Mouse (Mus musculus) colon, adult 2 months (tissue): Measurements from ENCODE around the gene Klk12. TPM values are rescaled to one million over a fixed set of nuclear protein-coding genes. Genes with fewer than 3 reads are reported as not detected.

Source experiments
- polyA plus RNA-seq: library from polyadenylated mRNA; depleted of rRNA; stranded (reverse); fragments of >200 nt; gene quantifications from 2 replicates; pipeline ENCODE4 v1.2.3, GENCODE M21; 2012; rRNA removed

Gene Klk12
- polyA plus RNA-seq, result not detected in 2 replicates

GRCm38 (mm10) chr7:43768597-43768996 is at the start of gene Klk12:
TSS of gene Klk12 (plus strand) at chr7:43768897.

GRCm38 (mm10) chr7:43774364-43774763 is 5.7 kb downstream of the Klk12 start, which contains the start of gene Klk11:
TSS of gene Klk11 (plus strand) at chr7:43774604.

GRCm38 (mm10) chr7:43780746-43781145 is 12.0 kb downstream of the Klk12 start, which contains the start of gene Klk10:
TSS of gene Klk10 (plus strand) at chr7:43781035.

GRCm38 (mm10) chr7:43791591-43791990 is 22.9 kb downstream of the Klk12 start, which contains the start of gene Klk9:
TSS of gene Klk9 (plus strand) at chr7:43791891.

GRCm38 (mm10) chr7:43797333-43797769 is 28.7 kb downstream of the Klk12 start, which contains the start of gene Klk8:
TSS of gene Klk8 (plus strand) at chr7:43797577.

GRCm38 (mm10) chr7:43810994-43811393 is 42.3 kb downstream of the Klk12 start, which contains the start of gene Klk7:
TSS of gene Klk7 (plus strand) at chr7:43811294.

Other genes with a start within 250 kb of the Klk12 start
- gene Cd33, start 224.5 kb upstream of the Klk12 start, polyA plus RNA-seq, result 5.0 and 5.9 TPM in 2 replicates
- gene Zfp658, start 206.6 kb upstream of the Klk12 start, polyA plus RNA-seq, result 0.43 and 1.1 TPM in 2 replicates
- gene Zfp719, start 189.3 kb upstream of the Klk12 start, polyA plus RNA-seq, result 0.48 and 0.83 TPM in 2 replicates
- not detected in 2 replicates for gene Zfp819, start 161.7 kb upstream of the Klk12 start, polyA plus RNA-seq
- gene Ceacam18, start 134.2 kb upstream of the Klk12 start, polyA plus RNA-seq, result 4.5 and 5.2 TPM in 2 replicates
- gene Siglece, start 108.7 kb upstream of the Klk12 start, polyA plus RNA-seq, result 2.0 TPM in 2 replicates
- gene Ctu1, start 96.9 kb upstream of the Klk12 start, polyA plus RNA-seq, result 17.9 and 19.5 TPM in 2 replicates
- 0.12 and 0.40 TPM in 2 replicates for gene Klk14, start 78.5 kb upstream of the Klk12 start, polyA plus RNA-seq
- gene Klk13, start 56.3 kb upstream of the Klk12 start, polyA plus RNA-seq, result 0.32 and 0.38 TPM in 2 replicates
- 0.13 TPM in 1 of 2 replicates, not detected in the other for gene Klk11, start 5.7 kb downstream of the Klk12 start, polyA plus RNA-seq
- gene Klk10, start 12.1 kb downstream of the Klk12 start, polyA plus RNA-seq, result 0.71 and 1.4 TPM in 2 replicates
- not detected in 2 replicates for gene Klk9, start 23.0 kb downstream of the Klk12 start, polyA plus RNA-seq
- 2.8 and 3.5 TPM in 2 replicates for gene Klk8, start 28.7 kb downstream of the Klk12 start, polyA plus RNA-seq
- not detected in 2 replicates for gene Klk7, start 42.4 kb downstream of the Klk12 start, polyA plus RNA-seq
- not detected in 2 replicates for gene Klk6, start 55.6 kb downstream of the Klk12 start, polyA plus RNA-seq
- not detected in 2 replicates for gene Klk5, start 73.1 kb downstream of the Klk12 start, polyA plus RNA-seq
- gene Klk4, start 112.3 kb downstream of the Klk12 start, polyA plus RNA-seq, result not detected in 2 replicates
- gene Klk15, start 164.8 kb downstream of the Klk12 start, polyA plus RNA-seq, result 8.0 and 8.3 TPM in 2 replicates
- not detected in 2 replicates for gene Klk1b8, start 181.8 kb downstream of the Klk12 start, polyA plus RNA-seq
- not detected in 2 replicates for gene Klk1b1, start 197.9 kb downstream of the Klk12 start, polyA plus RNA-seq
- gene Klk1b9, start 207.2 kb downstream of the Klk12 start, polyA plus RNA-seq, result not detected in 2 replicates
- gene Klk1b11, start 227.0 kb downstream of the Klk12 start, polyA plus RNA-seq, result 1.2 TPM in 1 of 2 replicates, not detected in the other
- not detected in 2 replicates for gene Klk1b26, start 243.3 kb downstream of the Klk12 start, polyA plus RNA-seq